Mouse (Mus musculus): ENCODE data around the gene Slf2. TPM values are rescaled to one million over a fixed set of nuclear protein-coding genes. Genes with fewer than 3 reads are reported as not detected.

The Slf2 gene
- total and polyA plus RNA-seq, 3 experiments = 30.2 to 109 (median 35.4) TPM

DNA sequence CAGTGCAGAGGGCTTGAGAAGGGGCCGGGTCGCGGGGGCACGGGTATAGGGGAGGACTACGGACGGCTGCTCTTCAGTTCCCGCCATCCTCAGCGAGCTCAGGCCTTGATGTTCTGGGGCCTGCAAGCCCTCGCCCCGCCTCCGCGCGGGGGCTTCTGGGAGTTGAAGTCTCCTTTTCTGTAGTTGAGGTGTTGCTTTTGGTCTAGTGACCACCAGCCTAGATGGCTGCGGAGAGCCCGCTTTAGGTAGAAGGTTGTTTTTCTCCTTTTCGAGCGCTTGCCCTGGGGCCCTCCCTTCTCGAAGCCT lies 456 bp downstream of the Slf2 start:
- H3K27ac ChIP-seq (ENCODE audit: control insufficient read depth, low read depth, low read length) = peak overlapping the region; percentile 58
- peaks cover 20% of the 10 kb centered on the region for H3K79me2 ChIP-seq (ENCODE audit: control insufficient read depth, insufficient read depth, low read length, poor library complexity)
- H3K27me3 ChIP-seq (ENCODE audit: control insufficient read depth in 1 of 2, insufficient read depth in 2 of 2, low read length in 2 of 2) = no peaks in the 10 kb centered on the region
- peak overlapping the region; percentile 94 for H3K9ac ChIP-seq (ENCODE audit: control insufficient read depth, low read depth, low read length, poor library complexity, severe bottlenecking)
- H3K9me3 ChIP-seq (replicated peaks; ENCODE audit: insufficient read depth, low read length) = no peaks in the 10 kb centered on the region
- peaks cover 12 to 27% of the 10 kb centered on the region in 2 experiments for H3K4me1 ChIP-seq (ENCODE audit: control insufficient read depth in 1 of 2, insufficient read depth in 2 of 2, low read length in 2 of 2)
- peak overlapping the region; percentile 78 to 84 for H3K4me3 ChIP-seq (ENCODE audit: control insufficient read depth in 1 of 2, insufficient read depth in 1 of 2, low read depth in 2 of 2, low read length in 2 of 2)
- TF ChIP-seq USF2 (IDR thresholded peaks at IDR 0.05; ENCODE audit: borderline replicate concordance in 1 of 2, insufficient read depth in 1 of 2, low read depth in 1 of 2, low read length in 2 of 2) = no peak
- no peak for TF ChIP-seq ZNF384 (IDR thresholded peaks at IDR 0.05; ENCODE audit: low read depth, low read length)
- TF ChIP-seq MXI1 (IDR thresholded peaks at IDR 0.05; ENCODE audit: low read depth, low read length) = peak; percentile 18
- peak; percentile 60 to 72; a peak in 2 of 4 replicates for TF ChIP-seq POLR2A (IDR thresholded peaks at IDR 0.05; ENCODE audit: control insufficient read depth in 1 of 2, insufficient read depth in 1 of 2, low read depth in 1 of 2, low read length in 2 of 2, poor library complexity in 1 of 2)
- TF ChIP-seq E2F4 (IDR thresholded peaks at IDR 0.05; ENCODE audit: borderline replicate concordance, low read depth, low read length) = peak; percentile 75; the same call in 1 of the 2 replicates
- TF ChIP-seq SIN3A (IDR thresholded peaks at IDR 0.05; ENCODE audit: low read length) = peak; percentile 59; the same call in 1 of the 2 replicates
- TF ChIP-seq HCFC1 (IDR thresholded peaks at IDR 0.05; ENCODE audit: low read depth, low read length) = peak; percentile 91
- TF ChIP-seq TBP (IDR thresholded peaks at IDR 0.05; ENCODE audit: low read depth, low read length) = no peak
- TF ChIP-seq POLR2AphosphoS2 (IDR thresholded peaks at IDR 0.05; ENCODE audit: low read length) = no peak
- peak; percentile 35; the same call in 1 of the 2 replicates for TF ChIP-seq TCF12 (IDR thresholded peaks at IDR 0.05; ENCODE audit: low read depth, low read length)
- no peak for TF ChIP-seq UBTF (IDR thresholded peaks at IDR 0.05; ENCODE audit: borderline replicate concordance, insufficient read depth, low read depth, low read length)
- no peak for TF ChIP-seq GATA1 (IDR thresholded peaks at IDR 0.05; ENCODE audit: low read depth, low read length)
- TF ChIP-seq NELFE (IDR thresholded peaks at IDR 0.05; ENCODE audit: low read depth, low read length) = peak; percentile 43; the same call in 1 of the 2 replicates
- peaks cover 21 to 42% of the 10 kb centered on the region in 2 experiments for H3K36me3 ChIP-seq (ENCODE audit: control insufficient read depth in 1 of 2, insufficient read depth in 2 of 2, low read length in 2 of 2)
- peak; percentile 97 for DNase-seq (ENCODE audit: low read depth, low spot score)

DNA sequence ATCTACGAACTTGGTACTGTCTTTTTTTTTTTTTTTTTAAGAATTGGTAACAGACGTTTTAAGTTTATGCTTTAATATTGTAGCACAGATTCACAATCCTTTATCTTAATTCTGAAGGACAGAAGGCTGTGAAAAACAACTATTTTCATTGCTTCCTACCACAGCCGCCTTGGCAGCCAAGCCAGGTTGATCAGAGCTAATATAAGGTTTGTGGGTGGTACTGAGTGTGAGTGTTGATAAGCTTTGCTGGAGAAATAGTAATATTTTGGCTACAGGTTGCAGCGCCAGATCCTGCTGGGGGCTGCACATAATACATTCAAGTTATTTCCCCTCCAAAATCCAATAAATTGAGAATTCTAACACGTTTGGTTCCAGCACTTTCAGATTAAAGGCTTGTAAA lies 1.1 kb downstream of the Slf2 start:
- no peaks in the 10 kb centered on the region for H3K9me3 ChIP-seq (replicated peaks; ENCODE audit: insufficient read depth, low read length)
- peak overlapping the region; percentile 28 for H3K9ac ChIP-seq (ENCODE audit: control insufficient read depth, low read depth, low read length, poor library complexity, severe bottlenecking)
- H3K4me1 ChIP-seq (ENCODE audit: control insufficient read depth in 1 of 2, insufficient read depth in 2 of 2, low read length in 2 of 2) = peaks cover 12 to 27% of the 10 kb centered on the region in 2 experiments
- H3K27me3 ChIP-seq (ENCODE audit: control insufficient read depth in 1 of 2, insufficient read depth in 2 of 2, low read length in 2 of 2) = no peaks in the 10 kb centered on the region
- H3K36me3 ChIP-seq (ENCODE audit: control insufficient read depth in 1 of 2, insufficient read depth in 2 of 2, low read length in 2 of 2) = peaks cover 25 to 42% of the 10 kb centered on the region in 2 experiments
- TF ChIP-seq BHLHE40 (IDR thresholded peaks at IDR 0.05; ENCODE audit: borderline replicate concordance, low read depth, low read length) (no peak), ETS1 (IDR thresholded peaks at IDR 0.05; ENCODE audit: low read depth, low read length) (peak; percentile 19; the same call in 1 of the 2 replicates), KAT2A (conservative IDR thresholded peaks at IDR 0.05; ENCODE audit: low read depth, low read length) (no peak), TAL1 (IDR thresholded peaks at IDR 0.05; ENCODE audit: low read length) (no peak), MAX (IDR thresholded peaks at IDR 0.05; ENCODE audit: low read length) (no peak), MYB (IDR thresholded peaks at IDR 0.05; ENCODE audit: low read depth, low read length) (no peak), TBP (IDR thresholded peaks at IDR 0.05; ENCODE audit: low read depth, low read length) (0 out of 2 replicates have a peak, but pooled peaks have one; percentile 30), ZKSCAN1 (IDR thresholded peaks at IDR 0.05; ENCODE audit: low read depth, low read length) (no peak), HCFC1 (IDR thresholded peaks at IDR 0.05; ENCODE audit: low read depth, low read length) (no peak), POLR2AphosphoS2 (IDR thresholded peaks at IDR 0.05; ENCODE audit: low read length) (no peak), RAD21 (IDR thresholded peaks at IDR 0.05; ENCODE audit: low read depth, low read length) (no peak), ELF1 (IDR thresholded peaks at IDR 0.05; ENCODE audit: low read depth, low read length) (no peak), RCOR1 (IDR thresholded peaks at IDR 0.05; ENCODE audit: low read depth, low read length) (peak; percentile 83), E2F4 (IDR thresholded peaks at IDR 0.05; ENCODE audit: borderline replicate concordance, low read depth, low read length) (no peak), GATA1 (IDR thresholded peaks at IDR 0.05; ENCODE audit: low read depth, low read length) (peak; percentile 49; the same call in 1 of the 2 replicates), POLR2A (IDR thresholded peaks at IDR 0.05; ENCODE audit: control insufficient read depth in 1 of 2, insufficient read depth in 1 of 2, low read depth in 1 of 2, low read length in 2 of 2, poor library complexity in 1 of 2) (no peak), MXI1 (IDR thresholded peaks at IDR 0.05; ENCODE audit: low read depth, low read length) (no peak; the same call in 1 of the 2 replicates), ZC3H11A (IDR thresholded peaks at IDR 0.05; ENCODE audit: low read depth, low read length) (no peak)
- DNase-seq (ENCODE audit: low read depth, low spot score) = peak; percentile 54
- peak overlapping the region; percentile 18 to 78 for H3K4me3 ChIP-seq (ENCODE audit: control insufficient read depth in 1 of 2, insufficient read depth in 1 of 2, low read depth in 2 of 2, low read length in 2 of 2)
- no peak overlapping the region for H3K27ac ChIP-seq (ENCODE audit: control insufficient read depth, low read depth, low read length)
- peaks cover 20% of the 10 kb centered on the region for H3K79me2 ChIP-seq (ENCODE audit: control insufficient read depth, insufficient read depth, low read length, poor library complexity)

All from MEL (cell line).